Mouse (Mus musculus): ENCODE data around the gene Cntd1.

DNA sequence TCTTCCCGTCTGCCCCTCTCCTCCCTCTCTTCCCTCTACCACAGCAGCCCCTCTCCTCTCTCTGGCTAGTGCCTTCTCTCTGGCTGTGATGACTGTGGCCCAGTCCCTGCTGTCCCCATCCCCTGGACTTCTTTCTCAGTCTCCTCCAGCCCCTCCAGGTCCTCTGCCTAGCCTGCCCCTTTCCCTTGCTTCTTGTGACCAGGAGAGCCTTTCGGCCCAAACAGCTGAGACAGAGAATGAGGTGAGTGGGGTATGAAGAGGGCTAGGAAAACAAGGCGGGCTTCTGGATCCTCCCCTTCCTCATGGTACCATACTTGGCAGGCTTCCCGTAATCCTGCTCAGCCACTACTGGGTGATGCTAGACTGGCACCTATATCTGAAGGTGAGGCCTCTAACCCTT is 3.5 kb upstream of the Cntd1 start:
- TF ChIP-seq CTCF (conservative IDR thresholded peaks at IDR 0.05 in 1 of 2, IDR thresholded peaks at IDR 0.05 in 1 of 2; ENCODE audit: low read depth in 2 of 2, low read length in 2 of 2), result no peak
- no peak for TF ChIP-seq POLR2A (IDR thresholded peaks at IDR 0.05; ENCODE audit: low read depth, low read length)
- no peak for TF ChIP-seq GABPA (IDR thresholded peaks at IDR 0.05; ENCODE audit: insufficient replicate concordance, low read depth, low read length)
- TF ChIP-seq KAT2A (IDR thresholded peaks at IDR 0.05; ENCODE audit: insufficient replicate concordance, low read length), result no peak
- TF ChIP-seq JUN (IDR thresholded peaks at IDR 0.05; ENCODE audit: insufficient read depth, low read depth, low read length), result no peak
- no peak for TF ChIP-seq NRF1 (IDR thresholded peaks at IDR 0.05; ENCODE audit: low read depth, low read length)
- no peak for TF ChIP-seq SIN3A (IDR thresholded peaks at IDR 0.05; ENCODE audit: low read length)
- no peak for TF ChIP-seq USF1 (IDR thresholded peaks at IDR 0.05; ENCODE audit: low read depth, low read length)
